Mouse (Mus musculus) CH12.LX (cell line): ENCODE results near the gene Asb3. TPM values are rescaled to one million over a fixed set of nuclear protein-coding genes. Genes with fewer than 3 reads are reported as not detected.

ENCODE experiments used
- DNase-seq: peaks from one replicate; pipeline ENCODE4 v3.0.0-alpha.2; 2013; ENCODE audit errors: extremely low read depth
- H3K27ac ChIP-seq: 2 replicates; pipeline ENCODE4 v1.5.1; 2012; ENCODE audit warnings: low read depth, mild to moderate bottlenecking, control low read depth, moderate library complexity; ENCODE audit not compliant: insufficient read depth
- H3K27me3 ChIP-seq: replicated peaks from 2 replicates; pipeline ENCODE3; 2012; ENCODE audit warnings: inconsistent platforms
- H3K36me3 ChIP-seq, 2 experiments: replicated peaks in 1 of 2; 2 replicates each; pipeline versions ENCODE3 to v1.6.1; 2012; ENCODE audit warnings: inconsistent platforms in 1 of 2, low read length in 1 of 2, mild to moderate bottlenecking in 1 of 2, mixed read lengths in 1 of 2, moderate library complexity in 1 of 2; ENCODE audit not compliant: control insufficient read depth in 1 of 2, insufficient read depth in 1 of 2
- H3K4me1 ChIP-seq, 2 experiments: 2 replicates each; pipeline ENCODE4 v1.6.1; 2012; ENCODE audit warnings: inconsistent platforms in 1 of 2, moderate library complexity in 1 of 2; ENCODE audit not compliant: insufficient read depth in 2 of 2, control insufficient read depth in 1 of 2
- H3K4me2 ChIP-seq: 2 replicates; pipeline ENCODE4 v1.6.1; 2012; ENCODE audit warnings: low read depth, mild to moderate bottlenecking, control low read depth; ENCODE audit not compliant: poor library complexity, insufficient read depth, severe bottlenecking
- H3K4me3 ChIP-seq, 3 experiments: fragments of 150-350 bp in 1 of 3; sonication (generic) in 1 of 3; replicated peaks in 1 of 3; 2 replicates each; pipeline versions ENCODE3 to v1.5.1; 2011 to 2012; ENCODE audit warnings: low read depth in 2 of 3, low read length in 2 of 3, mild to moderate bottlenecking in 2 of 3, moderate library complexity in 2 of 3, control low read depth in 1 of 3, improper control_type of control experiment in 1 of 3, inconsistent platforms in 1 of 3, mixed read lengths in 1 of 3; ENCODE audit not compliant: poor library complexity in 1 of 3
- H3K79me2 ChIP-seq: replicated peaks from 2 replicates; pipeline ENCODE4 v1.6.1; 2012; ENCODE audit warnings: mild to moderate bottlenecking, moderate library complexity; ENCODE audit not compliant: control insufficient read depth, poor library complexity, insufficient read depth, severe bottlenecking; ENCODE audit errors: extremely low read depth
- H3K9ac ChIP-seq: 2 replicates; pipeline ENCODE4 v1.6.1; 2012; ENCODE audit warnings: low read depth, mild to moderate bottlenecking, control low read depth, moderate library complexity; ENCODE audit not compliant: insufficient read depth
- H3K9me3 ChIP-seq: replicated peaks from 2 replicates; pipeline ENCODE3; 2012; ENCODE audit warnings: low read length, inconsistent platforms, mixed read lengths
- CHD2 ChIP-seq: IDR thresholded peaks from 2 replicates; pipeline ENCODE4 v1.6.1; 2011; ENCODE audit warnings: low read length, improper control_type of control experiment
- E2F4 ChIP-seq: IDR thresholded peaks from 2 replicates; pipeline ENCODE4 v1.6.1; 2011; ENCODE audit warnings: low read depth, low read length, improper control_type of control experiment; ENCODE audit not compliant: insufficient replicate concordance
- EP300 ChIP-seq: IDR thresholded peaks from 2 replicates; pipeline ENCODE4 v1.6.1; 2011; ENCODE audit warnings: low read length, improper control_type of control experiment
- ETS1 ChIP-seq: conservative IDR thresholded peaks from 2 replicates; pipeline ENCODE4 v1.6.1; 2012; ENCODE audit warnings: low read depth, mild to moderate bottlenecking, inconsistent platforms, low read length, improper control_type of control experiment, moderate library complexity
- GABPA ChIP-seq: IDR thresholded peaks from 2 replicates; pipeline ENCODE4 v1.6.1; 2012; ENCODE audit warnings: low read depth, low read length, improper control_type of control experiment, inconsistent platforms; ENCODE audit not compliant: insufficient replicate concordance
- IRF4 ChIP-seq: IDR thresholded peaks from 2 replicates; pipeline ENCODE4 v1.6.1; 2014; ENCODE audit warnings: low read depth, mild to moderate bottlenecking, inconsistent platforms, low read length, improper control_type of control experiment
- KAT2A ChIP-seq: IDR thresholded peaks from 2 replicates; pipeline ENCODE4 v1.6.1; 2012; ENCODE audit warnings: low read length, improper control_type of control experiment, inconsistent platforms; ENCODE audit not compliant: insufficient replicate concordance
- MAFK ChIP-seq: IDR thresholded peaks from 2 replicates; pipeline ENCODE4 v1.6.1; 2011; ENCODE audit warnings: low read length, improper control_type of control experiment; ENCODE audit not compliant: insufficient replicate concordance
- MAX ChIP-seq: IDR thresholded peaks from 2 replicates; pipeline ENCODE4 v1.6.1; 2011; ENCODE audit warnings: low read length, improper control_type of control experiment
- MXI1 ChIP-seq: IDR thresholded peaks from 2 replicates; pipeline ENCODE4 v1.6.1; 2011; ENCODE audit warnings: mild to moderate bottlenecking, low read depth, low read length, improper control_type of control experiment
- NELFE ChIP-seq: IDR thresholded peaks from 2 replicates; pipeline ENCODE4 v1.6.1; 2011; ENCODE audit warnings: low read depth, low read length, improper control_type of control experiment
- PAX5 ChIP-seq: IDR thresholded peaks from 2 replicates; pipeline ENCODE4 v1.6.1; 2012; ENCODE audit warnings: low read length, inconsistent platforms, mixed read lengths
- POLR2A ChIP-seq: IDR thresholded peaks from 2 replicates; pipeline ENCODE4 v1.6.1; 2011; ENCODE audit warnings: low read depth, mild to moderate bottlenecking, improper control_type of control experiment, low read length
- RAD21 ChIP-seq: IDR thresholded peaks from 2 replicates; pipeline ENCODE4 v1.6.1; 2011; ENCODE audit warnings: low read depth, mild to moderate bottlenecking, low read length, improper control_type of control experiment, moderate library complexity
- RCOR1 ChIP-seq: conservative IDR thresholded peaks from 2 replicates; pipeline ENCODE4 v1.6.1; 2012; ENCODE audit warnings: low read depth, mild to moderate bottlenecking, inconsistent platforms, low read length, improper control_type of control experiment
- UBTF ChIP-seq: IDR thresholded peaks from 2 replicates; pipeline ENCODE4 v1.6.1; 2012; ENCODE audit warnings: low read depth, mild to moderate bottlenecking, inconsistent platforms, low read length, improper control_type of control experiment, moderate library complexity
- USF1 ChIP-seq: IDR thresholded peaks from 2 replicates; pipeline ENCODE4 v1.6.1; 2014; ENCODE audit warnings: low read depth, mild to moderate bottlenecking, inconsistent platforms, low read length, improper control_type of control experiment
- ZC3H11A ChIP-seq: IDR thresholded peaks from 2 replicates; pipeline ENCODE4 v1.6.1; 2012; ENCODE audit warnings: low read depth, mild to moderate bottlenecking, inconsistent platforms, low read length, improper control_type of control experiment
- ZMIZ1 ChIP-seq: IDR thresholded peaks from 2 replicates; pipeline ENCODE4 v1.6.1; 2012; ENCODE audit warnings: low read depth, mild to moderate bottlenecking, inconsistent platforms, low read length, improper control_type of control experiment
- ZNF384 ChIP-seq: IDR thresholded peaks from 2 replicates; pipeline ENCODE4 v1.6.1; 2012; ENCODE audit warnings: low read depth, low read length, improper control_type of control experiment, inconsistent platforms
- dilution Hi-C: fragments of 300-500 bp; cut with MboI; formaldehyde crosslinking; loops from 2 replicates; pipeline ENCODE4 v1.14.3; 2020; ENCODE audit warnings: low sequenced_read_pairs; ENCODE audit not compliant: extremely low pct_unique_long_range_greater_than_20kb, extremely low pct_ligation_motif_present
- in situ Hi-C: fragments of 300-500 bp; cut with MboI; formaldehyde crosslinking; loops from 3 replicates; pipeline ENCODE4 v1.14.3; 2019; ENCODE audit warnings: low sequenced_read_pairs, low pct_ligation_motif_present, low pct_unique_long_range_greater_than_20kb, mixed read lengths
- polyA plus RNA-seq: library from polyadenylated mRNA; unstranded; fragments of >175 nt; gene quantifications from 2 replicates; pipeline ENCODE4 v1.2.1, GENCODE M21; 2012; ENCODE audit warnings: low read depth; ENCODE audit not compliant: insufficient read length
- total RNA-seq, 2 experiments: library from RNA; depleted of rRNA; stranded (reverse); fragments of 300-350 nt in 1 of 2; fragments of >200 nt in 1 of 2; gene quantifications; 2 replicates each; pipeline ENCODE4 v1.2.3; 2012 to 2014

Asb3 gene
- total and polyA plus RNA-seq, 3 experiments: 12.9 to 35.5 (median 14.1) TPM

DNA sequence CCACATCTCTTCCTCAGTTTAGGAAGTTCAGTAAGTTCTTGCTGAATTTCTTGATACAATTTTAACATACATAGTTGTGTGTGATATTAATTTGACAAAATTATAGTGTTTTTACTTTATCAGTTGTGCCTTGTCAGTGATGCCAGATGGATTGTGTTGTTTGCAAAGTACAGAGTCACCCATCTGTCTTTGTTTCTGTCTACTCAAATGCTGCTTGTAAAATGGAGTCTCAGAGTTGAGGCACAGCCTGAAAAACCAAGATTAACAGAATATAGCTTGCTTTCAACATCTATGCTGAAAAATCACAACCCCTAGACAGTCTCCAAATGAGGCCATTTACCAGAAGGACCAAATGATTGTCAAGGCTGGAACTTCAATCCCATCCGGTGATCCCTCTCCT, 43.3 kb downstream of the Asb3 start:
- no peaks in the 10 kb centered on the region for H3K9me3 ChIP-seq
- H3K9ac ChIP-seq: no peak overlapping the region
- H3K79me2 ChIP-seq: no peaks in the 10 kb centered on the region
- no peaks in the 10 kb centered on the region for H3K27me3 ChIP-seq
- TF ChIP-seq UBTF (no peak), ETS1 (no peak), ZNF384 (no peak), MXI1 (no peak), CHD2 (no peak), MAFK (no peak), MAX (no peak), RAD21 (no peak), POLR2A (no peak), KAT2A (no peak), ZMIZ1 (no peak), NELFE (no peak), E2F4 (no peak), PAX5 (no peak)
- H3K27ac ChIP-seq: no peak overlapping the region
- H3K4me3 ChIP-seq: no peak overlapping the region
- DNase-seq: no peak
- no peaks in the 10 kb centered on the region for H3K4me1 ChIP-seq
- dilution Hi-C loops (no loop called here), in situ Hi-C loops (no loop called here)
- no peak overlapping the region for H3K4me2 ChIP-seq
- peaks cover 23 to 71% of the 10 kb centered on the region in 2 experiments for H3K36me3 ChIP-seq

GRCm38 (mm10) chr11:30943522-30943921, 58.3 kb downstream of the Asb3 start:
- in situ Hi-C loops (no loop called here), dilution Hi-C loops (no loop called here)
- Histone ChIP-seq H3K4me3 (no peak overlapping the region), H3K4me2 (no peak overlapping the region), H3K9ac (no peak overlapping the region), H3K79me2 (no peaks in the 10 kb centered on the region), H3K4me1 (peaks cover 0 to 10% of the 10 kb centered on the region in 2 experiments; a peak in 2 of 4 replicates), H3K9me3 (no peaks in the 10 kb centered on the region), H3K27me3 (no peaks in the 10 kb centered on the region), H3K27ac (no peak overlapping the region), H3K36me3 (peaks cover 41 to 79% of the 10 kb centered on the region in 2 experiments)
- peak; percentile 68 for TF ChIP-seq IRF4
- TF ChIP-seq GABPA: no peak
- no peak for TF ChIP-seq ZC3H11A
- TF ChIP-seq PAX5: no peak
- TF ChIP-seq RCOR1: no peak
- 0 out of 2 replicates have a peak, but pooled peaks have one; percentile 41 for TF ChIP-seq EP300
- no peak for TF ChIP-seq USF1
- DNase-seq: peak; percentile 23
